Mouse (Mus musculus) kidney, postnatal 0 days (tissue): ENCODE results near the gene Ccdc122. TPM values are rescaled to one million over a fixed set of nuclear protein-coding genes. Genes with fewer than 3 reads are reported as not detected.

Experiments used
- ATAC-seq: fragments of 200-750 bp; cut with Nextera tagmentation; replicated peaks from 2 replicates; pipeline ENCODE4 v1.8.0; 2017; ENCODE audit warnings: low read depth, moderate number of reproducible peaks, moderate TSS enrichment, moderate library complexity; ENCODE audit not compliant: low FRiP score
- DNase-seq: peaks from one replicate; pipeline ENCODE4 v3.0.0-alpha.2; 2016; ENCODE audit warnings: low spot score
- H3K27ac ChIP-seq: fragments of 300-500 bp; sonication (generic); 2 replicates; pipeline ENCODE4 v1.5.1; 2014; ENCODE audit warnings: mild to moderate bottlenecking
- H3K27me3 ChIP-seq: fragments of 300-500 bp; sonication (generic); 2 replicates; pipeline ENCODE4 v1.6.1; 2014; ENCODE audit warnings: low read length, mixed read lengths; ENCODE audit not compliant: insufficient read depth
- H3K36me3 ChIP-seq: fragments of 300-500 bp; sonication (generic); 2 replicates; pipeline ENCODE4 v1.6.1; 2014; ENCODE audit warnings: low read length, mixed read lengths; ENCODE audit not compliant: insufficient read depth
- H3K4me1 ChIP-seq: fragments of 300-500 bp; sonication (generic); replicated peaks from 2 replicates; pipeline ENCODE4 v1.6.1; 2014; ENCODE audit warnings: antibody characterized with exemption, low read length, mixed read lengths; ENCODE audit not compliant: insufficient read depth
- H3K4me2 ChIP-seq: fragments of 300-500 bp; sonication (generic); 2 replicates; pipeline ENCODE4 v1.6.1; 2014; ENCODE audit warnings: mild to moderate bottlenecking, low read length, moderate library complexity, mixed read lengths
- H3K4me3 ChIP-seq: fragments of 300-500 bp; sonication (generic); replicated peaks from 2 replicates; pipeline ENCODE4 v1.5.1; 2014; ENCODE audit warnings: low read depth, low read length
- H3K9ac ChIP-seq: fragments of 300-500 bp; sonication (generic); 2 replicates; pipeline ENCODE4 v1.6.1; 2014; ENCODE audit warnings: low read depth, low read length
- H3K9me3 ChIP-seq: fragments of 300-500 bp; sonication (generic); replicated peaks from 2 replicates; pipeline ENCODE4 v1.6.1; 2016; ENCODE audit warnings: low read length, inconsistent platforms, mixed read lengths
- CTCF ChIP-seq: IDR thresholded peaks from 2 replicates; pipeline ENCODE4 v1.5.1; 2016; ENCODE audit warnings: antibody characterized with exemption, low read depth, mild to moderate bottlenecking, moderate library complexity
- whole genome bisulfite sequencing: fragments of 180-500 bp; shearing (Covaris S2); extraction: QIAGEN DNeasy Blood & Tissue Kit; methylation state at CpG from one replicate; pipeline ENCODE4 v1.1.7; 2014; 5-methylcytosine and 5-hydroxymethylcytosine counted together
- polyA plus RNA-seq: library from polyadenylated mRNA; unstranded; fragments of >200 nt; fragmentation: Nextera tagmentation; extraction: Ambion mirVana; gene quantifications from 2 replicates; pipeline ENCODE4 v1.2.1, GENCODE M21; 2015

Ccdc122 gene
- polyA plus RNA-seq, 1 experiment from 2014 or later, result 2.3 TPM

- no peak for DNase-seq
- WGBS, result 84% methylated on average over 4 of the region's 4 CpGs
- no peaks in the 10 kb centered on the region for H3K4me1 ChIP-seq
Measured at GRCm38 (mm10) chr14:77145103-77145502, 108.5 kb downstream of the Ccdc122 start.

GRCm38 (mm10) chr14:77147635-77148034 lies 111.1 kb downstream of the Ccdc122 start:
- WGBS, result 98% methylated on average over 1 of the region's 1 CpGs
- Histone ChIP-seq H3K4me3 (no peak overlapping the region), H3K27ac (no peak overlapping the region), H3K9ac (no peak overlapping the region), H3K36me3 (no peaks in the 10 kb centered on the region), H3K27me3 (no peaks in the 10 kb centered on the region), H3K4me2 (no peak overlapping the region), H3K4me1 (no peaks in the 10 kb centered on the region), H3K9me3 (no peaks in the 10 kb centered on the region)
- ATAC-seq (no peak), DNase-seq (no peak)
- no peak for TF ChIP-seq CTCF

More at GRCm38 (mm10) chr14:77145103-77145502, 108.5 kb downstream of the Ccdc122 start:
- Histone ChIP-seq H3K27me3 (no peaks in the 10 kb centered on the region), H3K4me3 (no peak overlapping the region), H3K36me3 (no peaks in the 10 kb centered on the region), H3K9ac (no peak overlapping the region), H3K4me2 (no peak overlapping the region), H3K9me3 (no peaks in the 10 kb centered on the region), H3K27ac (no peak overlapping the region)
- TF ChIP-seq CTCF, result no peak
- no peak for ATAC-seq

GRCm38 (mm10) chr14:77150556-77150955 lies 114.0 kb downstream of the Ccdc122 start:
- Histone ChIP-seq H3K4me2 (no peak overlapping the region), H3K4me3 (no peak overlapping the region), H3K27ac (no peak overlapping the region), H3K27me3 (0 out of 2 replicates have a peak, but pooled peaks cover 7% of the 10 kb centered on the region), H3K9me3 (no peaks in the 10 kb centered on the region), H3K9ac (no peak overlapping the region), H3K36me3 (no peaks in the 10 kb centered on the region), H3K4me1 (no peaks in the 10 kb centered on the region)
- DNase-seq, result no peak
- no peak for TF ChIP-seq CTCF
- WGBS, result 68% methylated on average over 6 of the region's 6 CpGs
- no peak for ATAC-seq

- Histone ChIP-seq H3K27me3 (0 out of 2 replicates have a peak, but pooled peaks cover 7% of the 10 kb centered on the region), H3K36me3 (no peaks in the 10 kb centered on the region), H3K4me3 (no peak overlapping the region), H3K4me1 (no peaks in the 10 kb centered on the region), H3K4me2 (no peak overlapping the region), H3K9ac (no peak overlapping the region), H3K27ac (no peak overlapping the region; the same call in 1 of the 2 replicates), H3K9me3 (no peaks in the 10 kb centered on the region)
- ATAC-seq (no peak), DNase-seq (no peak)
- 85% methylated on average over 7 of the region's 7 CpGs for WGBS
- TF ChIP-seq CTCF, result no peak
Measured at GRCm38 (mm10) chr14:77151431-77151830, 114.9 kb downstream of the Ccdc122 start.

GRCm38 (mm10) chr14:77156222-77156910 lies 119.8 kb downstream of the Ccdc122 start, which contains the start of gene Enox1:
Gene Enox1 (plus strand): TSS chr14:77156763.
- 0% methylated on average over 69 of the region's 73 CpGs for WGBS
- H3K4me3 ChIP-seq, result peak within 1 kb of the TSS; percentile 68
- peak within 1 kb of the TSS; percentile 52 for H3K9ac ChIP-seq
- ATAC-seq (peak; percentile 71), DNase-seq (peak; percentile 87)
- H3K36me3 ChIP-seq, result no peaks in the 10 kb centered on the region
- no peaks in the 10 kb centered on the region; the same call in 1 of the 2 replicates for H3K4me1 ChIP-seq
- H3K27me3 ChIP-seq, result 0 out of 2 replicates have a peak, but pooled peaks cover 7% of the 10 kb centered on the region
- peak; percentile 38 for TF ChIP-seq CTCF
- no peaks in the 10 kb centered on the region for H3K9me3 ChIP-seq
- peak within 1 kb of the TSS; percentile 100 for H3K4me2 ChIP-seq
- no peak within 1 kb of the TSS for H3K27ac ChIP-seq

GRCm38 (mm10) chr14:77156911-77157504 lies 120.4 kb downstream of the Ccdc122 start:
- Histone ChIP-seq H3K36me3 (no peaks in the 10 kb centered on the region), H3K4me2 (peak overlapping the region; percentile 100), H3K27me3 (0 out of 2 replicates have a peak, but pooled peaks cover 7% of the 10 kb centered on the region), H3K4me1 (no peaks in the 10 kb centered on the region; the same call in 1 of the 2 replicates), H3K4me3 (peak overlapping the region; percentile 68), H3K9me3 (no peaks in the 10 kb centered on the region), H3K9ac (peak overlapping the region; percentile 52), H3K27ac (no peak overlapping the region)
- ATAC-seq (peak; percentile 41; the same call in 1 of the 2 replicates), DNase-seq (no peak)
- no peak for TF ChIP-seq CTCF
- WGBS, result under 1% methylated on average over 62 of the region's 64 CpGs
